Mouse (Mus musculus): ENCODE results near the gene AU018091.
"Not testable (repeated sequence)": the region's sequence is repeated elsewhere in the genome, so short reads cannot be mapped to it uniquely, and the experiment has no call there.

The AU018091 gene

DNA sequence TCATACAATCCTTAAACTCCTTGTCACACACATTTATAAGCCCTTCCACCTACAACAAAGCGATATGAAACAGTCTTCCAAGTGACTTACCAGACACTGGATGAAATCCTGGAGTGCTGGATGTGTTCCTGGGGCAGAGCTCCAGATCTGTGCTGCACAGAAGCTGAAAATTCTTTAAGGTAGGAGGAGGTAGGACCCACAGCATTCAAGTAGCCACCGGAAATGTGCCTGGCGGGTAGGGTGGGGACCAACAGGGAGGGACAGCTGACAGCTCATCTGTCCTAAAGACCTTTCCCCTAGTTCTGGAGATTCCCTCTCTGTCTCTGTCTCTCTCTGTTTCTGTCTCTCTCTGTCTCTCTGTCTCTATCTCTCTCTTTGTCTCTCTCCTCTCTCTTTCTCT lies at the start of gene AU018091:
AU018091 (minus strand) TSS at position 279 of the 400 bp plus-strand sequence.
- DNase-seq (ENCODE audit: low spot score in 2 of 2), result no peak

DNA sequence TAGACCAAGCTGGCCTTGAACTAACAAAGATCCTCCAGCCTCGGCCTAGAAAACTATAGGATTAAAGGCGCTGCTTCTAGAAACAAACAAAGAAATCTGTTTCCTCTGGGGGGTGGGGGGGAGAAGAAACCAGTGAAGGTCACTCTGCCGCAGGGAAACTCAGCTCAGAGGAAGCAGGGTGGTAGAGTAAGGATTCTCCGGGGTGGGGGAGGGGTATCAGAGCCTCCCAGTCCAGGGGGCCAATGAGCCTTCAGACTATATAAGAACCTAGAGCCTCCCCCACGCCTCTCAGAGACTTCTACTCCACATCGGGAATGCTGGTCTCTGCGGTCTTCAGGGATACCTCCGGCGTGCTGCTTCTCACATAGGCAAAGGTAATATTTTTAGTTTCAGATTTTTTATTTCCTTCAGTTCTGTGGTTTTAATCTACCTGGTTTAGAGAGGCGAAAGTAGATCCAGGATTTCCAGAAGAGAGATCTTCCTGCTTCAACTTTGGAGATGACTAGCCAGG lies 48.6 kb upstream of the AU018091 start:
- DNase-seq (ENCODE audit: low spot score in 2 of 2), result no peak

DNA sequence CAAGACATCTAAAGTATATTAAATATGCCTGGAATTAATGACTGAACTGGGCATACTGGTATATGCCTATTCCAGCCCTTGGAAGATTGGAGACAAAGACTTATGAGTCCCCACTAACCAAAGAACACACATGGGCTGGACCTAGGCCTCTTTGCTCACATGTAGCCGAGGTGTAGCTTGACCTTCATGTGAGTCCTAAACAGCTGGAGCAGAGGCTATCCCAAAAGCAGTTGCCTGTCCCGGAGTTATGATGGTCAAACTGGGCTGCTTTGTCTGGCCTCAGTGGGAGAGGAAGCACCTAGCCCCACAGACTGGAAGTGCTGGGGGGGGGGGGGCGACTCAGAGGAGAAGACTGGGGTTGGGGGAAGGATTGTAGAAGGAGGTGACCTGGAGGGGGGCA lies 47.3 kb upstream of the AU018091 start:
- no peak for DNase-seq (ENCODE audit: low spot score in 2 of 2)

DNA sequence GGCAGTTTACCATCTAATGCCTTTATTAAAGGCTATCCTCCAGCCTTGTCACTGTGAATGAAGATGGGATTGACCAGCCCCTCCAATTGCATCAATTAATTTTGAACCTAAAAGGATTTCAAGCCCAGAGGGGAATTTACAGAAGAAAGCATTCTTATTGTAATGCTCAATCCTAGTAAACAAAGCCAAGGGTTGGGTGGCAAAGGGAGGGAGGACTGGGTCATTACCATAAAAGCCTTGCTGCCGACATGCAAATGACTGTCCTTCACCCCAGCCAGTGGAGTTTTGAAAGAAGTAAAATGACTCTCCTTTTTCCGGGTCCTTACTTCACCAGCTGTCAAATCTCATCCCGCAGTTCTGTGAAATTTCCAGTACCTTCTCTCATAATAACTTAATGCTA lies 44.6 kb upstream of the AU018091 start:
- DNase-seq (ENCODE audit: low spot score in 2 of 2), result no peak

DNA sequence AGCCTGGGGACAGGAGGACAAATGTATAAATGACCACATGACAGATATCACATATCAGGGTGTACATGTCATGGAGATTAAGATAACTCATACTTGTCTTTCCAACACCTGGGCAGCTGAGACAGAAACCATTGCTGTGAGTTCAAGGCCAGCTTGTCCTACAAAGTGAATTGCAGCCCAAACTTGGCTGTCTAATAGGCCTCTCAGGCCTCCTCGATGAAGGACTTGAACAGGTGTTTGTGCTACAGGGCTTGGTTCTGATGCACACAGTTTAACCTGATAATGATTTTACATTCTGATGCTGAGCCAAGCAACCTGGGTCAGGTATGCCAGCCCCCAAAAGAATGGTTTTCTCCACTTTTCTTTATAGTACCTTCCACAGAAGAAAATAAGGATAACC lies 44.2 kb upstream of the AU018091 start:
- DNase-seq (ENCODE audit: low spot score in 2 of 2), result no peak

DNA sequence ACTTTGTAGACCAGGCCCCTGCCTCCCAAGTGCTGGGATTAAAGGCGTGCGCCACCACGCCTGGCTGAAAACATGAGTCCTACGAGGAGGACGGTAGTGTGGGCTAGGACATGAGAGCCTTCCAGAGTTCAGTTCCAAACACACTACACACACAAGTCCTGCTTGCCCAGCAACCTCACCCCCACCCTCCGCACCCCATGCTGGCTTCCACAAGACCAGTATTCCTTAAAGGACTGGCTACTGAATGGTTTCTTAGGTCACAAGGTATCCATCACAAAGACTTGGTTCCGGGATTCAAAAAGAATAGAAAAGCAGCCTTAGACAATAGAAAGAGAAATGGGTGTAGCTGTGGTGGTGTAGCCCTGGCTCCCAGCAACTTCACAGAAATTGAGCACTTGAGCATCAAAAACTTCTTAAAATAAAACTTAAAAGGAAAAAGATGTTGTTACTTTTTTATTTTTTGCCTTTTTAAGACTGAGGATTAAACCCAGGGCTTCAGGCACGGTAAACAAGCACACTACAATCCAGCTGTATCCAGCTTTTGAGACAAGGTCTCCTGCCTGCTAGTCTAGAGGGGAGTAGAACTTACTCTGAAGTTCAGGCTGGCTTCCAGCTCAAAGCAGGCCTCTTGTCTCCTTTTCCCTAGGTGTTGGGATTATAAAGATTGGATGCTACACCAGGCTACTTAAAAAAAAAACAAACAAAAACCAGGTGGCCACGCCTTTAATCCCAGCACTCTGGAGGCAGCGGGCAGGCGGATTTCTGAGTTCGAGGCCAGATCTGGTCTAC lies 43.2 kb upstream of the AU018091 start:
- no peak for DNase-seq (ENCODE audit: low spot score in 2 of 2)

DNA sequence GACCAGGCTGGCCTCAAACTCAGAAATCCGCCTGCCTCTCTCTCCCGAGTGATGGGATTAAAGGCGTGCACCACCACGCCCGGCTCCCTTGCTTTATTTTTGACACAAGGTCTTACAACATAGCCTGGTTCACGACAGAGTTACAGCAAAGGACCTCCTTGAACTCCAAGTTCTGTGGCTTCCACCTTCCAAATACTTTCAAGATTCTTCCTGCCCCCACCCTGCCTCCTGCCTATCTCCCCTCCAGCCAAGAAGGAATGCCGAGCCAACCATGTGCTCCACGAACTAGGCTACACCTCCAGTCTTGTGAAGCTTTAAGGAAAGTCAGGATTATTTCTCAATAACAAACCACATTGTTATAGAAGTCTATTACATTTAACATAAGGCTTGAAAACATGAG lies 42.5 kb upstream of the AU018091 start:
- no peak for DNase-seq (ENCODE audit: low spot score in 2 of 2)

DNA sequence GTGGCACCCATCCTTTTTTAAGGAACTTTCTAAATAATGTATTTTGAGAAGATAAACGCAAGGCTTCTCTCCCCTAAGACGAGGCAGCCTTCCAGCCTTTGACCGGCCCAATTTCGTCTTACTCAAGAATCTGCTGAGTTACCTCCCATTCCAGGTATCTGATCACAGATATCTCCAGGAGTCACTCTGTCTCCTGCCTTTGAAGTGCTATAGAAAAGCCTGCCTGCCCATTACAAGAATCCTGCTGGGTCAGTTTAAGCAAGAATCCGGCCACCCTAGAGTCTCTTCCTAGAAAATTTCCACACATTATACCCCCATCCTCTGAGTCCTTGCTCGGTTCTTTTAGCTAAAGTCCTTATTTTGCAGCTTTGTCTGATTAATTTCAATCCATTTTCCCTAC lies 41.6 kb upstream of the AU018091 start:
- no peak for DNase-seq (ENCODE audit: low spot score in 2 of 2)

DNA sequence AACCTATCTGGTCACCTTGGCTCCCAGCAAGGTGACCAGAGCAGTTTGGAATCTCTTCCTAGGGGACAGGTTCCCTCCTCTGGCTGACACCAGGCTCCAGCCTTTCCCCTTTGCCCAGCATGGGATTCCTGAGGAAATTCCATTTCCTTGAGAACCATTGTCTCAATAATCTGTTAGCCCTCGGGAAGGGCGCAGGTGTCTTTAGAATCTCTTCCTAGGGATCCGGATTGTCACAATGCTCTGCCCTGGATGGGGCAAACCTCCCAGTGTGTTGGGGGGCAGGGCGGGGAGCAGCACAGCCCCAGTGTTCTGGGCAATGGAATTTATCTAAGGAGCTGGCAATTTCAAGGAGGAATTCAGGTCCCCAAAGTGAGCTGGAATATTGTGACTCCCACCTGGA lies 37.5 kb upstream of the AU018091 start:
- DNase-seq (ENCODE audit: low spot score in 2 of 2), result no peak

DNA sequence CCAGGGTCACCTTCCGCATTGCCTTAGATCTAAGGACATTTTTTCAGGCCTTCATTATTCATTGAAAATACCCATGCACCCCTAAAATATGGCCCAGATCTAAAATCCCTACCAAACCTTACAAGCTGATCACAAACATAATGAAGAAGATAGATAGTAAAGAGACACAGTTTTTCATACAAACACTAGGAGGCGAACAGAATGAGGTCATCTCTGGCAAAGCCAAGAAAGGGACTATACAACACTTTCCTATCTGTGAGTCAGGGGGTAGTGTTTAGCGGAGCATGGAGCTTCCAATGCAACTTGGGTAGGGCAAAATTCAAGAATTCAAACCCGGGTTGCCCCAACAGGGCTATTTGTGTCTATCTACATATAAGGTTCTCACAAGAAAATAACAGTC lies 35.6 kb upstream of the AU018091 start:
- no peak for DNase-seq (ENCODE audit: low spot score in 2 of 2)

DNA sequence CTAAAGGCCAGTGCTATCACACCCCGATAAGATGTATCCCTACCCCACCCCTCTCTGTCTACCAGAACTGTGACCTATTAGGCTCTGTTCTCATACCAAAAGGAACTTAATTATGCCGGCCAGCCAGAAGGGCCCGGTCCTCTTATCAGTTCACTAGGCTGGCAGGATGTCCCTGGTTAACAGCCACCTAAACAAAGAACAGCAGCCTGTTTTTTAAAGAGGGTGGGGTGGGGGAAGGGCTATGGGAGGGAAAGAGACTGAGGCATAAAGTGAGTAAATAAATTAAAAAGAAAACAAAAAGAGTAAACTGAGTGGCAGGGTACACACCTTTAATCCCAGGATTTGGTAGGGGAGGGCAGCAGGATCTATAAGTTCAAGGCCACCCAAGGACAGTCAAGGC lies 34.9 kb upstream of the AU018091 start:
- DNase-seq (ENCODE audit: low spot score in 2 of 2), result no peak

DNA sequence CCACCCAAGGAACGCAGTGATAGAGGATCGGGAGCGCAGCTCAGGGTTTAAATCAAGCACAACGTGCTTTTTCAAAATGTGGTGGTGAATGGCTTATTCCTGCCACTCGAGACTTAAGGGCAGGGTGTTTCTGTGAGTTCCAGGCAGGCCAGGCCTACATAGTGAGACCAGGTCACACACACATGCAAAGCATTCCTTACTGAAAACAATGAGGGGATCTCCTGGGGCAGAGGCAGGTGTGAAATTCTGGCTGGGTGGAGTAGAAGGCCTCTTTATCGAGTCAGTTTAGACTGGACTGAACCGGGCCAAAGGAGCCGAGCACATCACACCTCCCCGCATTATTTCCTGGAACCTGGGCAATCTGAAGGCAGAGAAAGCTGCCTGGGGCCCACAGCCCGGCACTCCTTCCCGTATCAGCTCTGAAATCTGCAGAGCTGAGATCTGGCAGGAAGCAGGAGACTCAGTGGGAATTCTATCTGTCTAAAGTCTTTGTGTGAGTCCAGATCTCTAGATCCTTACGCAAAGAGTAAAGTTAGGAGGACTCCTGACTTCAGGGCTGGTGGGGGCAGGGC lies 32.2 kb upstream of the AU018091 start:
- no peak for DNase-seq (ENCODE audit: low spot score in 2 of 2)

DNA sequence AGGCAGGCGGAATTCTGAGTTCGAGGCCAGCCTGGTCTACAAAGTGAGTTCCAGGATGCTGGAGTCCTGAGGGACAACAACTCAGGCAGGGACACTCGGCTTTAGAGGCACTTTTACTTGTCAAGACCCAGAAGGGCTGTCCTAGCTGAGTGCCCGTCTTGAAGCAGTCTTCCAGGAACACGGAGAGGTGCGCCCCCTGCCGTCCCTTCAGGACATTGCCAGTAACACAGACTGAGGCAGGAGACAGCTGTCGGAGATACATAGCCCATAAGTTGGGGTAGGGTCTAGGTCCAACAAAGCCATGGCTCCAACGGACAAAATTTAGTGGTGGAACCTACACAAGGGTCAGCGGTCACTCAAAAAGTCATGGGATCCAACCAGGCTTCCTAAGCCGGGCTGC lies 29.9 kb upstream of the AU018091 start:
- no peak for DNase-seq (ENCODE audit: low spot score in 2 of 2)

DNA sequence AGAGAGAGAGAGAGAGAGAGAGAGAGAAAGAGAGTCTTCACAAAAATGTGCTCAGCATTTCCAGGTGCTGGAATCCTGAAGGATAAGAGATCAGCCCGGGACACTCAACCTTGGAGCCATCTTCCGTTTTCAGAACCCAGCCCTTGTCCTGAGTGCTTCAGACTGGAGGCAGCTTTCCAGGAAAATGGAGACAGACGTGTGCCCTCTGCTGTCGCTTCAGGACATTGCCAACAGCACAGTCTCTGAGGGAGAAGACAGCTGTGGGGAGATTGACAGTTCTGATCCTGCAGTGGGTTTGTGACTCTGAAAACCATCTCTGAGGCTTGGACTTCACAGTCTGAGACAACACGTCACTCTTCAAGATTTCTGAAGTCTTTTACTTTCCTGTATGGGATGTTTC lies 26.8 kb upstream of the AU018091 start:
- DNase-seq (ENCODE audit: low spot score in 2 of 2), result no peak

DNA sequence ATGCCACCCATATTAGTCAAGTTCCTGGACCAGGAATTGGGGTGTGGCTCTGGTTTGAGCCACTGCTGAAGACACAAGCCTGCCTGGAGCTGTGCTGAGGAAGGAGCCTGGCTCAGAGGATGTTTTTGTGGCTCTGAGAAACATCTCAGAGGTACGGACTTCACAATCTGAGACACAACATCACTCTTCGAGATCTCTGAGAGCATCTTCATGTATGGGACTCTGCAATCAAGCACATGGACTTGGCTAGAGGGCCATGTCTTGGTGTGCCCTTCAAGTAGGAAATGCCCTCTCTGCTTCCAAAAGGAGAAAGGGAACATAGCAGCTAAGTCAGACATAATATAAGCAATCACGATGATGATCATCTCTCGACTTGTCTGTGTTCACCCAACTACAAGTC lies 25.5 kb upstream of the AU018091 start:
- no peak for DNase-seq (ENCODE audit: low spot score in 2 of 2)

DNA sequence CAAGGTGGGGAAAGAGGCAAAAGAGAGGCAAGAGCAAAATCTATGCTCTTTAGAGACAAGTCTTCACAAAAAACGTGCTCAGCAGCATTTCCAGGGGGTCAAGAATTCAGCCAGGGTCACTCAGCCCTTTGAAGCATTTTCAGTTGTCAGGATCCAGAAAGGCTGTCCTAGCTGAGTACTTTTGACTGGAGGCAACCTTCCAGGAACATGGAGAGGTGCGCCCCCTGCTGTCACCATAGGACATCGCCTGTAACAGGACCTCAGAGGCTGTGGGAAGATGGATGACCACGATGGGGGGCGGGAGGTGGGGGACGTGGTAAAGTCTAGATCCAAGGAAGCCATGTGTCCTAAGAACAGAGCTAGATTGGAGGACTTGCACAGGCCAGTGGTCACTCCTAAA lies 24.9 kb upstream of the AU018091 start:
- DNase-seq (ENCODE audit: low spot score in 2 of 2), result peak in 1 of 2 experiments; percentile 40

DNA sequence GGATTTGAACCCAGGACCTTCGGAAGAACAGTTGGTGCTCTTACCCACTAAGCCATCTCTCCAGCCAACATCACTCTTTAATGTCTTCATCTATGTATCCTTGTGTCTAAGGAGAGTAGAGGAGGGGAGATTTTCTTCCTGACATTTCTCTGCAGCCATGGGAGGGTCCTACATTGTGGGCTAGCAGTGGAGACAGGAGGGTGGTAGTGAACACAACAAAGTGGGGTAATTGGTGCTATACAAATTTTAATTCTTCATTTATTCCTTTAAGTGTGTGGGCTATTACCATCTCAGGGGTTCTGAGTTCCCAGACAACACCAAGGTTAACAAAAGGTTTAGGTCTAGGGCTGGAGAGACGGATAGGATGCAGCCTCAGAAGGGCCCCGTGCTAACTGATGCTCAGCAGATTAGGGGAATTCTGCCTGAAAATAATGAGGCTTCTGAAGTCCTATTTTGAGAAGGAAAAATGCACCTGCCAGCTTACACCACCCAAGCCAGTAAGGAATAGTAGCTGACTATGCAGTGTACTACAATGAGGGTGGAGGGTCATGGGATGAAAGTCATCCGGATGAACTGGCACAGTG lies 24.1 kb upstream of the AU018091 start:
- no peak for DNase-seq (ENCODE audit: low spot score in 2 of 2)

DNA sequence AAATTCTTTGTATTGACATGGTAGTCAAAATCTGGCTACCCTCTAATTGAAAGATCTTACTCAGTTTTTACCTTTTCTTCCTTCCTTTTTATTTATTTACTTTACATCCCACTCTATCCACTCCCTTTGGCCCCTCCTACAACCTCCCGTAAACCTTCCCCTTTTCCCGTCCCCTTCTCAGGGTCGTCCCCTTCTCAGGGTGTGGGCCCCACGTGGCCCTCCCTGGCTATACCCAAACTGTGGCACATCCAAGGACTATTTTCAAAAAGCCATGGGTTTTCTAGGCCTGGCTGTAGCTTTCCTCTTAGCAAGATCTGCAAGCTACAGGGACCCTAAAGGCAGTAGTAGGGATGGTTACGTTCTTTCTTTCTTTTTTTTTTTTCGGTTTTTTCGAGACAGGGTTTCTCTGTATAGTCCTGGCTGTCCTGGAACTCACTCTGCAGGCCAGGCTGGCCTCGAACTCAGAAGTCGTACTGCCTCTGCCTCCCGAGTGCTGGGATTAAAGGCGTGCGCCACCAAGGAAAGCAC lies 23.0 kb upstream of the AU018091 start:
- DNase-seq (ENCODE audit: low spot score in 2 of 2), result no peak

DNA sequence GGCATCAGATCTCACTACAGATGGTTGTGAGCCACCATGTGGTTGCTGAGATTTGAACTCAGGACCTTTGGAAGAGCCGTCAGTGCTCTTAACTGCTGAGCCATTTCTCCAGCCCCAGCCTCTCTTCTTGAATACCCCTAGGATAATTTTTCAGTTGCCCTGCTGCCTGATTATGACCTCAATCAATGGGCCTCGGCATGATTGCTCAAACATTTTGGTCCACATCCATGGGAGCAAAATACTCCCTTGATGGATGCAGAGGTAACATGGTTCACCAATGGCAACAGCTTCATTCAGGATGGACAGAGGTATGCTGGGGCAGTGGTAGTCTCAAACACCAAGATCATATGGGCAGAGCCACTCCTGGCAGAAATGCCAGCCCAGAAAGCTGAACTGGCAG lies 17.7 kb upstream of the AU018091 start:
- DNase-seq (ENCODE audit: low spot score in 2 of 2), result not testable (repeated sequence)

DNA sequence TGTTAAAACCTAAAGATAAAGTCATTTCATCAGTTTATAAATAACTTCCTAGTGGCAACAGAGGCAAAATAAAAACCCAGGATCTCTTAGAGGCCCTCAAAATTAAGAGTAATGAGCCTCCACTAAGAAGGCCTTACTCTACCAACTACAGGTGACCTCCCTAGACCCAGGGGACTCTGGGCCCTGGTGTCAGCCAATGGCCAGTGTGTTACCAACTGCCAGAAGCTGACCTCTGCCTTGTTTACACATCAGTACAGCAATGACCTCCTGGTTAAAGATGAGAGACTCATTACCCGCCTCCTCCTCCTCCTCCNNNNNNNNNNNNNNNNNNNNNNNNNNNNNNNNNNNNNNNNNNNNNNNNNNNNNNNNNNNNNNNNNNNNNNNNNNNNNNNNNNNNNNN lies 17.1 kb upstream of the AU018091 start:
- no peak for DNase-seq (ENCODE audit: low spot score in 2 of 2)

DNA sequence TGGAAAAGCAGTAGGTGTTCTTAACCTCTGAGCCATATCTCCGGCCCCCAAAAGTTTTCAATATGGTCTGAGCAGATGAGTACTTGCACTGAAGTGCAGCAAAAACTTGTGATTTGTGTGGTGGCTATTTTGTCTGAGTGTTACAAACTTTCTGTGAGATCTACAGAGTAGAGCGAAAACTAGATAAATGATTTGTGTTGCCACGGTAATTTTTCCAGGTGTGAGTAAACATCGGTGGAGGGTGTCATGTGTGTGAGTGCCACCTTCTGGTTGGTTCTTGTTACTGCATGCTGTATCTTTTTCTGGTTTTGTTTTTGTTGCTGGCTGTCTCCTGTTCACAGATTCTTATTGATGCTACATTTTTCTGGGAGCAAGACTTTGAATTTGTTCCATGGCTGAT lies 15.4 kb upstream of the AU018091 start:
- DNase-seq (ENCODE audit: low spot score in 2 of 2), result no peak

DNA sequence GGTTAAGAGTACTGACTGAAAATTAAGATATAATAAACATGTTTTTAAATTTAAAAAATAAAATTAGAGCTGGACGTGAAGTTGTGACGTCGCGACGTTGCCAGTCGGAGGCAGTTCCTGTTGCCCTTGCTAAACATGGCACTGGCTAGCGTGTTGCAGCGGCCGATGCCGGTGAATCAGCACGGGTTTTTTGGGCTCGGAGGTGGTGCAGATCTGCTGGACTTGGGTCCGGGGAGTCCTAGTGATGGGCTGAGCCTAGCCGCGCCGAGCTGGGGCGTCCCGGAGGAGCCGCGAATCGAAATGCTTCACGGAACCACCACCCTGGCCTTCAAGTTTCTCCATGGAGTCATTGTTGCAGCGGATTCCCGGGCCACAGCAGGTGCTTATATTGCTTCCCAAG lies 12.0 kb upstream of the AU018091 start:
- DNase-seq (ENCODE audit: low spot score in 2 of 2), result not testable (repeated sequence)

DNA sequence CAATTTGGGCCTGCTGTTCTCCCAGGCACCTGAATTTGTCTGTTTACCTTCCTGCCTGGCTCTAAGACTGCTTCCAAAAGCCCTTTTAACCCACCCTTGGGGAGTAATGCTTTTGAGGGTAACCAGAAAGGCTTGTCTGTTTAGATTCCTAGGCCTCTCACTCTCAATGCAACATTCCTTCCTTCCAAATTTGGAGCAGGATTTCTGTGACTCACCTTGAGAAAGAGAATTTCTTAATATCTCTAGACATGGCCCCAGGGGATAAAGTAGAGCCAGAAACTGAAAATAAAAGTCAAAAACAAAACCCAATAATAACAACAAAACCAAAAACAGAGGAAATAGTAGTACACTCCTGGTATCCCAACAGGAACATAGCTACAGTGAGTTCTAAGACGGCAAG lies 707 bp downstream of the AU018091 start:
- DNase-seq (ENCODE audit: low spot score in 2 of 2), result no peak
